Mouse (Mus musculus) bone marrow, adult 2 months (tissue): ENCODE measurements around the gene Sptbn2.

ENCODE experiments used
- CTCF ChIP-seq: fragments of 200-500 bp; IDR thresholded peaks from 2 replicates; pipeline ENCODE4 v1.5.1; 2011; ENCODE audit warnings: low read length, control low read depth; ENCODE audit not compliant: control insufficient read depth, insufficient read depth
- POLR2A ChIP-seq: fragments of 200-500 bp; IDR thresholded peaks from 2 replicates; pipeline ENCODE4 v1.6.1; 2011; ENCODE audit warnings: low read depth, mild to moderate bottlenecking, control low read depth, low read length, borderline replicate concordance; ENCODE audit not compliant: control insufficient read depth

DNA sequence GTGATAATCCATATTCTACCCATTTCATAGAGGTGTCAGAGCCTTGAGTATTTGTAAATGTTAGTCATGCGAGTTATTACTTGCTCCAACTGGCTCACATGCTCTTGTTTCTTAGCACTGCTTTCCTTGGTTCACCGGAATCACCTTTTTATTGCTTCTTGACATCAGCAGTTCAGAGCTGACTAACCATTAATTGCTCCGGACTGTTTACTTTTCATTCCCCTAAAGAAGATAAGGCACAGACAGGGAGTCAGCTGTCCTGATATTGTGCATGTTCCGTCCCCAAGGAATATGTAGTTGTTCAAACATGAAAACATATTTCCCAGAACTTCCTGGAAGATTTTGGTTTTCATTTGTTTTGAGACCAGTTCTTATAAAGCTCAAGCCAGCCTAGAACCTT is 40.2 kb upstream of the Sptbn2 start:
- TF ChIP-seq POLR2A: no peak
- no peak for TF ChIP-seq CTCF
